Mouse (Mus musculus) adrenal gland, adult 2 months (tissue): ENCODE measurements around the gene Pithd1. TPM values are rescaled to one million over a fixed set of nuclear protein-coding genes. Genes with fewer than 3 reads are reported as not detected.
A peak's percentile ranks its signal among the peaks of the same experiment; 100 is the strongest.

ENCODE experiments used
- DNase-seq: peaks from one replicate; pipeline ENCODE4 v3.0.0; 2021
- long read RNA-seq: library from polyadenylated mRNA; stranded (forward); transcript quantifications from one replicate; pipeline ENCODE4 v2.0.0, GENCODE M21; 2021
- polyA plus RNA-seq: library from polyadenylated mRNA; depleted of rRNA; stranded (reverse); fragments of >200 nt; gene quantifications from 2 replicates; pipeline ENCODE4 v1.2.3, GENCODE M21; 2012; rRNA removed
- total RNA-seq, 2 experiments: library from RNA; stranded (reverse); gene quantifications; 2 replicates each; pipeline ENCODE4 v1.2.3; 2021

Pithd1 gene
- 10 to 100 TPM; 23.1 to 35.5 TPM for total RNA-seq
- polyA plus RNA-seq, result 59.2 and 59.4 TPM in 2 replicates
- long read RNA-seq, transcript Pithd1-201 (6 exons, 1,700 nt), result major isoform, 60 of 61 reads
- long read RNA-seq, partial matches to known transcripts, result 0 of 61 reads
- long read RNA-seq, other reads (novel, unspliced or antisense), result 1 of 61 reads

GRCm38 (mm10) chr4:135986943-135987710 is at the start of gene Pithd1:
TSS of gene Pithd1 (minus strand) at chr4:135987264.
- DNase-seq, result peak; percentile 95

GRCm38 (mm10) chr4:136035078-136035477 is 48.0 kb upstream of the Pithd1 start:
- no peak for DNase-seq

- DNase-seq, result no peak
These were observed 46.2 kb upstream of the Pithd1 start for GRCm38 (mm10) chr4:136033231-136033630.

GRCm38 (mm10) chr4:136030968-136031909 is 44.2 kb upstream of the Pithd1 start:
- no peak for DNase-seq

GRCm38 (mm10) chr4:136028689-136029088 is 41.6 kb upstream of the Pithd1 start:
- no peak for DNase-seq

- DNase-seq, result no peak
These were observed 41.1 kb upstream of the Pithd1 start for GRCm38 (mm10) chr4:136028132-136028564.

- no peak for DNase-seq
These were observed 40.5 kb upstream of the Pithd1 start for GRCm38 (mm10) chr4:136027416-136028131.

- DNase-seq, result no peak
These were observed 38.3 kb upstream of the Pithd1 start for GRCm38 (mm10) chr4:136025350-136025749.

GRCm38 (mm10) chr4:136022924-136023323 is 35.9 kb upstream of the Pithd1 start:
- peak; percentile 20 for DNase-seq

GRCm38 (mm10) chr4:136021549-136022047 is 34.5 kb upstream of the Pithd1 start, which contains the start of gene Eloa:
TSS of gene Eloa (minus strand) at chr4:136021763.
- peak; percentile 100 for DNase-seq

GRCm38 (mm10) chr4:136020743-136021548 is 33.9 kb upstream of the Pithd1 start:
- DNase-seq, result peak; percentile 38

GRCm38 (mm10) chr4:136016059-136016602 is 29.1 kb upstream of the Pithd1 start:
- DNase-seq, result no peak

- DNase-seq, result no peak
These were observed 23.5 kb upstream of the Pithd1 start for GRCm38 (mm10) chr4:136010586-136010985.

GRCm38 (mm10) chr4:136008782-136009447 is 21.9 kb upstream of the Pithd1 start:
- no peak for DNase-seq

- no peak for DNase-seq
These were observed 19.8 kb upstream of the Pithd1 start for GRCm38 (mm10) chr4:136006821-136007220.

GRCm38 (mm10) chr4:136004921-136005320 is 17.9 kb upstream of the Pithd1 start:
- no peak for DNase-seq

GRCm38 (mm10) chr4:136004107-136004675 is 17.1 kb upstream of the Pithd1 start:
- peak; percentile 45 for DNase-seq

GRCm38 (mm10) chr4:135995118-135995517 is 8.1 kb upstream of the Pithd1 start:
- no peak for DNase-seq

- DNase-seq, result no peak
These were observed 6.9 kb upstream of the Pithd1 start for GRCm38 (mm10) chr4:135993941-135994340.
